ENCODE assay signal across 22 mouse cellular contexts in the genomic region with DNA sequence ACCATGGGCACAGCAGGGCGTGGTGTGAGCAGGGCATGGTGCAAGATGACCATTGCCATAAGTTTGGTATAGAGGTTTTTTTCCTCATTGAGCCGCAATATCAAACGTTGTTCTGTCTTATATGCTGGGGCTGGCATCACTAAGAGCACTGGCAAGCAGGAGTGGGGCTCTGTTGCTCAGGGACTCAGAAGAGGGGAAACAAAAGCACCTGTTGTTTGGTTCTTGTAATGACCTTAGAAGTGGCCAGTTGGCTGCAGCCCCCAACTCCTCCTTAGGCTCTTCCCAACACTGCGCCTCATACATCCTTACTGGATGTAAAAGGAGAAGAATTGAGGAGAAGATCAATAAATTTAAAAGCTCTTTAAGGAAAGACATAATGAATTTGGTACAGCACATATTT. TPM values are rescaled to one million over a fixed set of nuclear protein-coding genes. Genes with fewer than 3 reads are reported as not detected.
DNase-seq lines count a peak whose midpoint lies in the region; ATAC-seq and TF ChIP-seq lines count a peak whose summit lies in the region.
"Had no signal": no experiment of that assay in that cellular context is flagged by ENCODE, and none has a peak within 500 bp of the region (broad histone marks: within the 10 kb centered on the region; RNA-seq: fewer than 3 reads in every experiment).

No protein-coding gene starts in this region.

- TF ChIP-seq POLR2A in brain, embryonic 14.5 days (IDR thresholded peaks at IDR 0.05; ENCODE audit: borderline replicate concordance, extremely low read depth, insufficient read depth, insufficient read length, poor library complexity, severe bottlenecking) = no peak

- no peaks in the 10 kb centered on the region for H3K36me3 ChIP-seq in forebrain, embryonic 12.5 days (replicated peaks)
- H3K36me3 ChIP-seq in hindbrain, embryonic 12.5 days = no peaks in the 10 kb centered on the region
- no peaks in the 10 kb centered on the region for H3K36me3 ChIP-seq in midbrain, embryonic 14.5 days (ENCODE audit: control insufficient read depth, insufficient read depth, low read length)
- H3K36me3 ChIP-seq: embryonic facial prominence, embryonic 12.5 days; heart, embryonic 12.5 days had no signal

- ATAC-seq in forebrain, embryonic 12.5 days (ENCODE audit: low FRiP score) = no peak
- ATAC-seq in hindbrain, embryonic 12.5 days (ENCODE audit: low FRiP score) = 0 out of 2 replicates have a peak, but pooled peaks have one; percentile 18
- ATAC-seq in midbrain, embryonic 14.5 days (ENCODE audit: low FRiP score, low TSS enrichment) = no peak
- no peak for ATAC-seq in erythroblast, adult 5-6 weeks (replicated peaks; ENCODE audit: low FRiP score, poor library complexity, severe bottlenecking)
- ATAC-seq: liver, postnatal 0 days had no signal

- peaks cover 68% of the 10 kb centered on the region for H3K4me1 ChIP-seq in forebrain, embryonic 12.5 days
- H3K4me1 ChIP-seq in hindbrain, embryonic 12.5 days = peaks cover 40% of the 10 kb centered on the region
- peaks cover 40% of the 10 kb centered on the region for H3K4me1 ChIP-seq in midbrain, embryonic 14.5 days (ENCODE audit: control insufficient read depth, insufficient read depth, low read length)

- 32% methylated on average over 4 of the region's 4 CpGs for WGBS in forebrain, embryonic 12.5 days
- WGBS in hindbrain, embryonic 12.5 days = 39% methylated on average over 4 of the region's 4 CpGs
- 19% methylated on average over 4 of the region's 4 CpGs for WGBS in midbrain, embryonic 14.5 days

- TF ChIP-seq CTCF in brain, embryonic 14.5 days (IDR thresholded peaks at IDR 0.05; ENCODE audit: borderline replicate concordance, extremely low read depth, insufficient read depth, insufficient read length) = no peak

- peaks cover 66% of the 10 kb centered on the region for H3K27me3 ChIP-seq in forebrain, embryonic 12.5 days
- peaks cover 33% of the 10 kb centered on the region for H3K27me3 ChIP-seq in hindbrain, embryonic 12.5 days
- peaks cover 29% of the 10 kb centered on the region for H3K27me3 ChIP-seq in midbrain, embryonic 14.5 days (ENCODE audit: control insufficient read depth, insufficient read depth, low read length)

- peak; percentile 63 for DNase-seq in brain, embryonic 14.5 days (ENCODE audit: low read depth)
- DNase-seq in midbrain, embryonic 14.5 days = peak; percentile 37
- no peak for DNase-seq in liver
- DNase-seq in T-cell, adult 2 months (ENCODE audit: low spot score) = no peak
- no peak for DNase-seq in lung, postnatal 14 days
- DNase-seq: cerebellum, adult 8-10 months; heart, postnatal 14 days; kidney, adult 9 months; kidney, postnatal 36 days; left cerebral cortex, postnatal 4 days; liver, postnatal 0 days; lung, postnatal 10 days; right cerebral cortex, postnatal 4 days; thymus, postnatal 14 days had no signal

- no peaks in the 10 kb centered on the region for H3K9me3 ChIP-seq in forebrain, embryonic 12.5 days
- H3K9me3 ChIP-seq in hindbrain, embryonic 12.5 days (replicated peaks) = no peaks in the 10 kb centered on the region
- no peaks in the 10 kb centered on the region for H3K9me3 ChIP-seq in midbrain, embryonic 14.5 days (ENCODE audit: control insufficient read depth, low read length)
- H3K9me3 ChIP-seq: embryonic facial prominence, embryonic 12.5 days had no signal

- H3K4me2 ChIP-seq in forebrain, embryonic 12.5 days = peak overlapping the region; percentile 51; the same call in 1 of the 2 replicates
- peak overlapping the region; percentile 50 for H3K4me2 ChIP-seq in hindbrain, embryonic 12.5 days (replicated peaks)
- H3K4me2 ChIP-seq in midbrain, embryonic 14.5 days (ENCODE audit: low read length) = peak overlapping the region; percentile 57

- H3K27ac ChIP-seq in forebrain, embryonic 12.5 days = peak overlapping the region; percentile 92
- H3K27ac ChIP-seq in hindbrain, embryonic 12.5 days = peak overlapping the region; percentile 79
- peak overlapping the region; percentile 67 for H3K27ac ChIP-seq in midbrain, embryonic 14.5 days (replicated peaks; ENCODE audit: low read depth, low read length)
- H3K27ac ChIP-seq: embryonic facial prominence, embryonic 12.5 days; stomach, postnatal 0 days had no signal

- H3K4me3 ChIP-seq in forebrain, embryonic 12.5 days (replicated peaks) = no peak overlapping the region
- no peak overlapping the region for H3K4me3 ChIP-seq in hindbrain, embryonic 12.5 days
- no peak overlapping the region for H3K4me3 ChIP-seq in midbrain, embryonic 14.5 days (replicated peaks; ENCODE audit: low read depth, low read length)
- H3K4me3 ChIP-seq: megakaryocyte, embryonic 14.5 days; myocyte had no signal

- H3K9ac ChIP-seq in forebrain, embryonic 12.5 days = no peak overlapping the region
- no peak overlapping the region for H3K9ac ChIP-seq in hindbrain, embryonic 12.5 days
- no peak overlapping the region for H3K9ac ChIP-seq in midbrain, embryonic 14.5 days (replicated peaks; ENCODE audit: low read length)
- H3K9ac ChIP-seq: embryonic facial prominence, embryonic 12.5 days; heart, embryonic 12.5 days; liver, postnatal 0 days had no signal

RNA-seq across cellular contexts. Expression of gene Alpk1, which starts 31.7 kb away (rescaled TPM):
- 2.2 and 2.6 TPM in 2 replicates for polyA plus RNA-seq in brain, embryonic 14.5 days (2012; rRNA removed)
- 1.6 and 2.2 TPM in 2 replicates for polyA plus RNA-seq in forebrain, embryonic 12.5 days (2016; fragmentation: Nextera tagmentation; extraction: Ambion mirVana)
- 1.5 and 1.6 TPM in 2 replicates for polyA plus RNA-seq in hindbrain, embryonic 12.5 days (2016; fragmentation: Nextera tagmentation; extraction: Ambion mirVana)
- 0.20 and 0.47 TPM in 2 replicates for polyA plus RNA-seq in midbrain, embryonic 14.5 days (2014; fragmentation: Nextera tagmentation; extraction: Ambion mirVana)
- 1.5 and 2.9 TPM in 2 replicates for total RNA-seq in erythroblast, adult 5-6 weeks (2015; ENCODE audit: low replicate concordance)
- 2.9 and 3.0 TPM in 2 replicates for total RNA-seq in erythroblast, adult 5-6 weeks (2017; ENCODE audit: low replicate concordance)

RNA-seq across cellular contexts. Expression of gene Tifa, which starts 41.0 kb away (rescaled TPM):
- 2.5 and 3.0 TPM in 2 replicates for polyA plus RNA-seq in brain, embryonic 14.5 days (2012; rRNA removed)
- 3.8 and 4.2 TPM in 2 replicates for polyA plus RNA-seq in forebrain, embryonic 12.5 days (2016; fragmentation: Nextera tagmentation; extraction: Ambion mirVana)
- polyA plus RNA-seq in hindbrain, embryonic 12.5 days (2016; fragmentation: Nextera tagmentation; extraction: Ambion mirVana) = 3.4 and 3.7 TPM in 2 replicates
- polyA plus RNA-seq in midbrain, embryonic 14.5 days (2014; fragmentation: Nextera tagmentation; extraction: Ambion mirVana) = 2.7 and 4.7 TPM in 2 replicates
- 80.5 and 102 TPM in 2 replicates for total RNA-seq in erythroblast, adult 5-6 weeks (2015; ENCODE audit: low replicate concordance)
- 77.4 and 87.0 TPM in 2 replicates for total RNA-seq in erythroblast, adult 5-6 weeks (2017; ENCODE audit: low replicate concordance)

Comparison
In these comparisons a context has a peak if more than half of its experiments do, and no peak if none do; other contexts are left out.
1. DNase-seq: peak in brain, embryonic 14.5 days (single experiment) and midbrain, embryonic 14.5 days (single experiment); none in liver (single experiment), T-cell, adult 2 months (single experiment) and lung, postnatal 14 days (single experiment).
2. Peak in every context shown above with its lines, with median percentiles within 50 percentile points of each other: H3K27ac ChIP-seq and H3K4me2 ChIP-seq.